Mouse (Mus musculus): ENCODE results near the gene Ube2l3. TPM values are rescaled to one million over a fixed set of nuclear protein-coding genes. Genes with fewer than 3 reads are reported as not detected.

Ube2l3 gene
- polyA plus RNA-seq, 1 experiment from 2014 or later = 374 TPM

- 33% methylated on average over 7 of the region's 7 CpGs for WGBS
- ATAC-seq = no peak
- no peak within 1 kb of the TSS for H3K9ac ChIP-seq (ENCODE audit: low read depth, low read length)
- H3K9me3 ChIP-seq (ENCODE audit: control insufficient read depth, low read length) = no peaks in the 10 kb centered on the region
- no peak within 1 kb of the TSS for H3K27ac ChIP-seq (ENCODE audit: low read length)
- no peaks in the 10 kb centered on the region for H3K27me3 ChIP-seq (replicated peaks; ENCODE audit: control insufficient read depth, insufficient read depth, low read length)
- peaks cover 11% of the 10 kb centered on the region for H3K4me1 ChIP-seq (ENCODE audit: control insufficient read depth, insufficient read depth, low read length)
- H3K4me3 ChIP-seq (ENCODE audit: low read length) = no peak within 1 kb of the TSS
- no peaks in the 10 kb centered on the region for H3K36me3 ChIP-seq (ENCODE audit: control insufficient read depth, insufficient read depth, low read length)
- no peak within 1 kb of the TSS for H3K4me2 ChIP-seq (ENCODE audit: low read depth, low read length)
Measured at GRCm38 (mm10) chr16:17144339-17144738, 58.1 kb downstream of the Ube2l3 start, which contains the start of gene Ydjc. Ydjc (plus strand) TSS chr16:17144621.

- no peak for ATAC-seq
- Histone ChIP-seq H3K4me2 (ENCODE audit: low read depth, low read length) (no peak overlapping the region), H3K9ac (ENCODE audit: low read depth, low read length) (no peak overlapping the region), H3K4me3 (ENCODE audit: low read length) (no peak overlapping the region), H3K27ac (ENCODE audit: low read length) (no peak overlapping the region), H3K36me3 (ENCODE audit: control insufficient read depth, insufficient read depth, low read length) (no peaks in the 10 kb centered on the region), H3K27me3 (replicated peaks; ENCODE audit: control insufficient read depth, insufficient read depth, low read length) (no peaks in the 10 kb centered on the region), H3K9me3 (ENCODE audit: control insufficient read depth, low read length) (no peaks in the 10 kb centered on the region), H3K4me1 (ENCODE audit: control insufficient read depth, insufficient read depth, low read length) (no peaks in the 10 kb centered on the region)
- 86% methylated on average over 15 of the region's 15 CpGs for WGBS
Measured at GRCm38 (mm10) chr16:17137355-17137754, 65.1 kb downstream of the Ube2l3 start.

GRCm38 (mm10) chr16:17132906-17133200 is 69.6 kb downstream of the Ube2l3 start:
- Histone ChIP-seq H3K27me3 (replicated peaks; ENCODE audit: control insufficient read depth, insufficient read depth, low read length) (no peaks in the 10 kb centered on the region), H3K4me3 (ENCODE audit: low read length) (peak overlapping the region; percentile 89), H3K36me3 (ENCODE audit: control insufficient read depth, insufficient read depth, low read length) (no peaks in the 10 kb centered on the region), H3K9me3 (ENCODE audit: control insufficient read depth, low read length) (no peaks in the 10 kb centered on the region), H3K4me2 (ENCODE audit: low read depth, low read length) (peak overlapping the region; percentile 98), H3K4me1 (ENCODE audit: control insufficient read depth, insufficient read depth, low read length) (peaks cover 11% of the 10 kb centered on the region), H3K27ac (ENCODE audit: low read length) (no peak overlapping the region; the same call in 1 of the 2 replicates), H3K9ac (ENCODE audit: low read depth, low read length) (peak overlapping the region; percentile 66)
- ATAC-seq = peak; percentile 19; the same call in 1 of the 2 replicates
- WGBS = 27% methylated on average over 7 of the region's 7 CpGs

GRCm38 (mm10) chr16:17132089-17132905 is 70.2 kb downstream of the Ube2l3 start, which contains the start of gene Sdf2l1:
Sdf2l1 (minus strand) TSS chr16:17132383.
- H3K36me3 ChIP-seq (ENCODE audit: control insufficient read depth, insufficient read depth, low read length) = no peaks in the 10 kb centered on the region
- H3K27me3 ChIP-seq (replicated peaks; ENCODE audit: control insufficient read depth, insufficient read depth, low read length) = no peaks in the 10 kb centered on the region
- no peaks in the 10 kb centered on the region for H3K9me3 ChIP-seq (ENCODE audit: control insufficient read depth, low read length)
- H3K4me1 ChIP-seq (ENCODE audit: control insufficient read depth, insufficient read depth, low read length) = peaks cover 11% of the 10 kb centered on the region
- H3K9ac ChIP-seq (ENCODE audit: low read depth, low read length) = peak within 1 kb of the TSS; percentile 86
- H3K4me3 ChIP-seq (ENCODE audit: low read length) = peak within 1 kb of the TSS; percentile 89
- under 1% methylated on average over 47 of the region's 47 CpGs for WGBS
- H3K4me2 ChIP-seq (ENCODE audit: low read depth, low read length) = peak within 1 kb of the TSS; percentile 98
- ATAC-seq = peak; percentile 99
- peak within 1 kb of the TSS; percentile 66 for H3K27ac ChIP-seq (ENCODE audit: low read length)

GRCm38 (mm10) chr16:17131191-17132088 is 71.0 kb downstream of the Ube2l3 start:
- Histone ChIP-seq H3K4me2 (ENCODE audit: low read depth, low read length) (peak overlapping the region; percentile 98), H3K27me3 (replicated peaks; ENCODE audit: control insufficient read depth, insufficient read depth, low read length) (no peaks in the 10 kb centered on the region), H3K4me1 (ENCODE audit: control insufficient read depth, insufficient read depth, low read length) (peaks cover 11% of the 10 kb centered on the region), H3K27ac (ENCODE audit: low read length) (peak overlapping the region; percentile 66), H3K4me3 (ENCODE audit: low read length) (peak overlapping the region; percentile 89), H3K9ac (ENCODE audit: low read depth, low read length) (peak overlapping the region; percentile 86), H3K36me3 (ENCODE audit: control insufficient read depth, insufficient read depth, low read length) (no peaks in the 10 kb centered on the region), H3K9me3 (ENCODE audit: control insufficient read depth, low read length) (no peaks in the 10 kb centered on the region)
- 3% methylated on average over 42 of the region's 43 CpGs for WGBS
- ATAC-seq = peak; percentile 6; the same call in 1 of the 2 replicates

- no peak for ATAC-seq
- H3K4me2 ChIP-seq (ENCODE audit: low read depth, low read length) = no peak overlapping the region
- no peaks in the 10 kb centered on the region for H3K27me3 ChIP-seq (replicated peaks; ENCODE audit: control insufficient read depth, insufficient read depth, low read length)
- no peak overlapping the region for H3K9ac ChIP-seq (ENCODE audit: low read depth, low read length)
- H3K36me3 ChIP-seq (ENCODE audit: control insufficient read depth, insufficient read depth, low read length) = no peaks in the 10 kb centered on the region
- WGBS = 94% methylated on average over 1 of the region's 1 CpGs
- no peaks in the 10 kb centered on the region for H3K9me3 ChIP-seq (ENCODE audit: control insufficient read depth, low read length)
- peaks cover 29% of the 10 kb centered on the region for H3K4me1 ChIP-seq (ENCODE audit: control insufficient read depth, insufficient read depth, low read length)
- H3K4me3 ChIP-seq (ENCODE audit: low read length) = no peak overlapping the region
- H3K27ac ChIP-seq (ENCODE audit: low read length) = no peak overlapping the region
Measured at GRCm38 (mm10) chr16:17127292-17127691, 75.2 kb downstream of the Ube2l3 start.

GRCm38 (mm10) chr16:17124871-17125520 is 77.5 kb downstream of the Ube2l3 start, which contains the start of gene 2610318N02Rik:
2610318N02Rik (minus strand) TSS chr16:17125167.
- H3K9ac ChIP-seq (ENCODE audit: low read depth, low read length) = peak within 1 kb of the TSS; percentile 73
- peaks cover 4% of the 10 kb centered on the region; the same call in 1 of the 2 replicates for H3K36me3 ChIP-seq (ENCODE audit: control insufficient read depth, insufficient read depth, low read length)
- peak; percentile 96 for ATAC-seq
- under 1% methylated on average over 25 of the region's 25 CpGs for WGBS
- no peaks in the 10 kb centered on the region for H3K27me3 ChIP-seq (replicated peaks; ENCODE audit: control insufficient read depth, insufficient read depth, low read length)
- H3K27ac ChIP-seq (ENCODE audit: low read length) = peak within 1 kb of the TSS; percentile 33
- H3K4me1 ChIP-seq (ENCODE audit: control insufficient read depth, insufficient read depth, low read length) = peaks cover 19% of the 10 kb centered on the region
- H3K4me2 ChIP-seq (ENCODE audit: low read depth, low read length) = peak within 1 kb of the TSS; percentile 76
- peak within 1 kb of the TSS; percentile 55 for H3K4me3 ChIP-seq (ENCODE audit: low read length)
- no peaks in the 10 kb centered on the region for H3K9me3 ChIP-seq (ENCODE audit: control insufficient read depth, low read length)

- peak overlapping the region; percentile 73 for H3K9ac ChIP-seq (ENCODE audit: low read depth, low read length)
- WGBS = 2% methylated on average over 22 of the region's 22 CpGs
- no peaks in the 10 kb centered on the region for H3K9me3 ChIP-seq (ENCODE audit: control insufficient read depth, low read length)
- H3K27ac ChIP-seq (ENCODE audit: low read length) = peak overlapping the region; percentile 33
- ATAC-seq = peak; percentile 64
- peak overlapping the region; percentile 76 for H3K4me2 ChIP-seq (ENCODE audit: low read depth, low read length)
- H3K4me1 ChIP-seq (ENCODE audit: control insufficient read depth, insufficient read depth, low read length) = peaks cover 19% of the 10 kb centered on the region
- H3K27me3 ChIP-seq (replicated peaks; ENCODE audit: control insufficient read depth, insufficient read depth, low read length) = no peaks in the 10 kb centered on the region
- peaks cover 4% of the 10 kb centered on the region; the same call in 1 of the 2 replicates for H3K36me3 ChIP-seq (ENCODE audit: control insufficient read depth, insufficient read depth, low read length)
- peak overlapping the region; percentile 55 for H3K4me3 ChIP-seq (ENCODE audit: low read length)
Measured at GRCm38 (mm10) chr16:17124119-17124870, 78.2 kb downstream of the Ube2l3 start.

Data from intestine, embryonic 16.5 days (tissue).